Mouse (Mus musculus) kidney, postnatal 36 days (tissue): ENCODE data around the gene B3galt1.
A peak's percentile ranks its signal among the peaks of the same experiment; 100 is the strongest.

ENCODE experiments used
- DNase-seq, 2 experiments: peaks; one replicate each; pipeline ENCODE4 v3.0.0; 2021 to 2022; ENCODE audit warnings: mixed read lengths in 2 of 2

The B3galt1 gene

DNA sequence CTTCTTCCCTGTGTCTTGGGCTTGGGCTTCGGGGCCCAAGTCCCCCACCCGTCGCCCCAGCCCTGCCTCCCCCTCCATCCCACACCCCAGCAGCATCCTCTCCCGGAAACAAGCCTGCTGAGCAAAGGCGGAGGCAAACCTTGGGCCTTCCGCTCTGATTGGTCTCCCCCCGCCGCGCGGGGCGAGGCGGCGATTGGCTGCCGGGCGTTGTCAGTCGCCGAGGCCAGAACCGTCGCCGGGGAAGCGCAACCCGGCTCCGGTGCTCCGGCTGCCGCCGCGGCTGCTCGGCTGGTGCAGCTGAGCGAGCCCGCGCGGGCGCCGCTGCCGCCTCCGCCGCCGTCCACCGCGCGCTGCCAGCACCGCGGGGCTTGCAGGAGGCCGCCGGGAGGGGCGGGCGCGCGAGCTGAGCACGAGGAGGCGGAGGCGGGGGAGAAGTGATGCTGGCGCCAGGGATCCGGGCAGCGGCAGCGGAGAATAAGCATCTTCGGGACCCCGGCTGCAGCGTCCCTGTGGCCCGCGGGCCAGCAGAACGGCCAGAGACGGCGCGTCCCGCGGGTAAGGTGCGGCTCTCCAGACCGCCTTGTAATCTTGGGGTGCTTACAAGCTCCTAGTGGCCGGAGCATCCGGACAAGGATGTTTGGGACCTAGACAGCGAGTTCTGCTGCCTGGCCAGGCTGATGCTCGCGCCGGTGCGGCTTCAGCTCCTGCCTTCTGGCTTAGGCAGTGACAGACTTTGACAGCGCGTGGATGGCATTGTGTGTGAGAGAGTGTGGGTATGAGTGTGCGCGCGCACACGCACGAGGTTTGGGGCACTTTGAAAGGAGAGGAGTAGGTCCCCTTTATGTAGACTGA lies at the start of gene B3galt1:
TSS of gene B3galt1 (plus strand) at position 392 of the 852 bp plus-strand sequence.
- DNase-seq = peak; percentile 54 to 76

DNA sequence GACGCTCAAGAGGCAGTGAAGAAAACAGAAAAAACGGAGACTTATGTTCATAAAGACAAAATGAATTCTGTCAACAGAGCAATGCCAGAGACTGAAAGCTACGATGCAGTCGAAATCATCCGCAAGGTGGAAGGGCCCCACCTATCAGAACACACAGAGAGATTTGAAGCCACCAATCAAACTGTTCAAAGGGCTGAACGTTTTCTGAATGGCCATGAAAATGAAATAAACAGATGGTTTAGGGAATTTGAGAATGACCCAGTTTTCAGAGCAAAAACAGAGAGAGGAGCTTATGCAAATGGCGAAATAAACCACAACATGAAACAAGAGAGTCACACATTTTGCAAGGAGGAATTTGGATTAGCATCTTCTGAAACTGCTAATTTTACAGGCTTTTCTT lies 49.3 kb upstream of the B3galt1 start:
- DNase-seq = no peak

DNA sequence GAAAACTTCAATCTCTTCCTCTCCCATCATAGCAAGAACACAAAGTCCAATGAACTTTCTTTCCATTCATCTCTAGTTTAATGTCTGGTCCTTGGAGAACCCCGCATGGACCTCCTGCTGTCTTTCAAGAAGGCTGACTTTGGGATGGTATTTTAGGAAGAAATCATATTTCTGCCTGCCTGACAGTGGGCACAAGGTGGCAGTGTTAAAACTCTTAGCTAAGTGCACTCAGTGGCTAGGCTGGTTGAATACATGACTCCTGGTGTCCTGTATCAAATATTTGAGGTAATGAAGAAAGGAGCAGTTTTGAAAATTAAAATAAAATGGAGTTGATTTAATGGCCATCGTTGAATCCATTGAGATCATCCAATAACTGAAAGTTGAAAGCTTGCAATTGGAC lies 30.3 kb upstream of the B3galt1 start:
- DNase-seq = no peak

DNA sequence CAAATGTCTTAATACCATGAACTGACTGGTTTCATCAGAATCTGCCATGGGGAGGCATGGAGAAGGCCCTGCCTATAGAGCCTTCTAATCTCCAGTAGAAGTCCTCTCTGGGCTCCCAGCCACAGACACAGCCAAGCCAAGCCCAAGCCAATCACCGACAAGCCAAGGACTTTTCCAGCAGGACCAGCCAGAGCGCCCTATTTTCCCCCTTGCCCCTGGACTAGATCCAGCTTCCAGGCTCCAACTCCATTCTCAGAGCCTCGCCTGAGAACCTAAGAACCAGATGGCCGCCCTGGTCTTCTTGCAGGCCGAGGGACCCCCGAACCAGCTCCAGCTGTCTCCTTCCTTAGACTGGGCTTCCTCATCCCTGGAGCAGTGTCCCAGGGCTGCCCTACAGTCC lies 26.2 kb upstream of the B3galt1 start:
- no peak for DNase-seq

DNA sequence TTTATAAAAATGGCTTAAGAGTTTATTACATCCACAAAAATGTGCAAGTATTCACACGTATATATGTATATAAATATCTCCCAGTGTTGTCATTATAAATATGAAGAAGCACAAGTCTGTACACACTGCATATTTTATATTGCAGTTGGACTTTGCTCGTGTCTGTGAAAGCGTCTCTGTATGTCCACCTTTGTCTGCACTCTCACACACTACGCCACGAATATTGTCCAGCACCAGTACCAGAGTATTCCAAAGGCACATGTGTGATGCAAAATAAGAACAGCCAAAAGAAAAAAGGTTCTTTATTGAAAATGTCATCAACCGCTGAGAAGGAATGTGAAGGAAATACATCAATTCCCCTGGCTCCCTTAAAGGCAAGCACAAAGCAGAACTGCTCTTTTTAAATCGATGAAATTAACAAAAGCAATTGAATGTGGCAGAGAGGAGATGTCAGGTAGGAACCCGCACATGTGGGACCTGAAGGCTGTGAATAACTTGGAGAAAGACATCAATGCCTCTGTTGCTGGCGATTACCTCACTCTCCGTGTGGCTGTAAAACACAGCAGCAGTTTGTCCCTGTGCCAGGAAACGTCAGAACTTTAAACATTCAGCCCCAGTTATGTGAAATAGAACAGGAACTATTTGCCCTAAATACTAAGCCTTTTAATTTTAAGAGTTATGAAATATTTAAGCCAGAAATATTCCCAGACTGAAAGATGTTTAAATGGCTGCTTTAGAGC lies 23.5 kb upstream of the B3galt1 start:
- DNase-seq = no peak

DNA sequence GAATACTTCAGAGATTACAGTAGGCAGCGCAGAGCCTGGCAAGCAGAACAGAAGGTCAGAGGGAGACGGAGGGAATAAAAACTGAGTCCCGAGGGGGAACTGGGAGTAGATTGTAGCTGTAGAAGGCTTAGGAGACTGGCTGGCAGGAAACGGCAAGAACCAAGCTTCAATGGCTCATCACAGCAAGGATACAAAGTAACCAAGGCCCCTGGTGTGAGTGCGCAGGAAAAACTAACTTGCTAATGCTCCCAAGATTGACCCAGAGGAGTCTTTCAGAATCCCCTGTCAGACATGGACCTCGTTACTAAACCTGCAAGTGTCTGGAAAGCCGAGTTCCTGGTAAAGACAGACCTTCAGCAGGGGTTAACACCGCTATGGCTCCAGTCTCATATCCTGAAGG lies 21.2 kb upstream of the B3galt1 start:
- no peak for DNase-seq

DNA sequence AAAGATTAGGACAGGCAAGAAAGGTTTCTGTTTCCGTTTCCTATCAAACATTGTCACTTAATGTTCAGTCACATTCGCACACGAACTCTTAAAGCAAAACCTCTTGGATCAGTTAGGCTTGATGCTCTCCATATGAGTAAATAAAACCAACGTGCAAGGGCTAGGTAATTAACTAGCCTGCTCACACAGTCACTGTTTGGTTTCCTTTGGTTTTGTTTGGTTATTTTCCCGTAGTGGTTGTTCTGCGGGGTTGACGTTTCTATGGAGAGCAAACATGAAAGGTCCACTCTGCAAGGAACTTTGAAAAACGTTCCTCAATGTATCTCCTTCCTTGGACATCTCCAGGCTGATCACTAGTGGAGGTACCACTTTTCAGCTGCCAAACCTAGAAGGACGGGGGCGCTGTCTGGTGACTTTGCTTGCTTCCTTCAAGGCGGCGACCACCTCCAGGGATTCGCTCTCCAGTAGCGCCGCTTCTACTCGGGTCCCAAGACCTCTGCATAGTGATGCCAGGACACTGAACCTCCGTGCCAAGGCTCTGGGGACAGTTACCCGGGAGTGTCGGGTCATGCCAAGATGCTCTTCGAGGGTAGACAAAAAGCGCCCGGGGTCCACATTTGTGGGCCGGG lies 706 bp upstream of the B3galt1 start:
- DNase-seq = peak in 1 of 2 experiments; percentile 2

DNA sequence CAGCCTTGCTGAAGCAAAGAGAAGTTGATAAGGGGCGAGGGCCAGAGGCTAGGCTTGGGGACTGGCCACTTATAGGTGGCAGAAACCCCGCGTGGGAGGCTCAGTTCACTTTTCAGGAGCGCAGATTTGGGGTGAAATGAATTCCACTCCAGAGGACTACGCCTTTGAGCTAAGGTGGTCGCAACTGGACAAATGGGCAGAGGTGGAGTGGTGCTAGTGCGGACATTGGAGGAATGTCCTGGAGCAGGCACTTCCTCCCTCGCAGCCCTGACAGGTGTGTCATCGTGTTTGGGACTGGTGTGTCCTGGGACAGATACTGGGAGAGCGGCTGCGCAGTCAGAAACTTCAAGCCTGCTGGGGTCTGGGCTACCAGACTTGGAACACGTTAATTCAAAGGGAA lies 895 bp downstream of the B3galt1 start:
- no peak for DNase-seq

DNA sequence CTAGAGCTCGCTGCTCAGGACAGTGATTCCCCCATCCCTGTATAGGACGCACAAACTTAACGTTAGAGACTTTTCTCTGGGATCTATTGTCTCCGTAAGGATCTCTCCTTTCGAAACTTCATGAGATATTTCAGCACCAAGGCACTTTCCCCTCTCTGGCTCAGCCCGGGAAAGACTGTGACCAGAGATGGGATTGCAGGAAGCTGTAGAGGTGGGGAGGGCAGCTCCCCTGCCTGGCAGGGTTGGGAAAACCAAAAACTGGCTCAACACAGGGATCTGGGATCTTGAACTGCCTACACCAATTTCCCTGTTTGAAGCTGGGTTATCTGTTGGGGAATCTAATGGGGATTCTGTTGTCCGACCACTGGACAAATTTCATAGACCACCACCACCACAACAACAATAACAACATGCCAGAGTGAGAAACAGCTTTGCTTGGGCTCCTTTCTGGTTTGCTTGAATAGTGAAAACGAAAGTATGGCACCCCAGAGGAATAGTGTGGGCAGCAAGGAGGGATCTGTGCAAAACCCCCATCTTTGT lies 1.5 kb downstream of the B3galt1 start:
- no peak for DNase-seq

DNA sequence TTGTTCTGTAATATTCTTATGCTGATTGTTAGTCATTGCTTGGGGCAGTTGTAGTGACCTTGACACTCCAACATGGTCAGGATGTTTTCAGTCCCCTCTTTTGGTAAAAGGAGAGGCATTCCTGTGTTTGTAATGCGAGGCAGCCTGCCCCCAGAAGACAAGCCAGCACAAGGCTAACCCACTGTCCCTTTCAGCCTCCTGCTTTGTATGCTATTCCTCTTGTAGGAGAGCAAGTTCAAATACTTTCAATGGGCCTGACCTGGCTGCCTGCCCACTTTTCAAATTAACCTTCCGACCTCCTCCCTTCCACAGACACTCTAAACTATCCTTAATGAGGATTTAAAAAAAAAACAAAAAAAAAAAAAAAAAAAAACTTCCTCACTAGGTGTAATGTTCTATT lies 11.0 kb downstream of the B3galt1 start:
- DNase-seq = no peak

DNA sequence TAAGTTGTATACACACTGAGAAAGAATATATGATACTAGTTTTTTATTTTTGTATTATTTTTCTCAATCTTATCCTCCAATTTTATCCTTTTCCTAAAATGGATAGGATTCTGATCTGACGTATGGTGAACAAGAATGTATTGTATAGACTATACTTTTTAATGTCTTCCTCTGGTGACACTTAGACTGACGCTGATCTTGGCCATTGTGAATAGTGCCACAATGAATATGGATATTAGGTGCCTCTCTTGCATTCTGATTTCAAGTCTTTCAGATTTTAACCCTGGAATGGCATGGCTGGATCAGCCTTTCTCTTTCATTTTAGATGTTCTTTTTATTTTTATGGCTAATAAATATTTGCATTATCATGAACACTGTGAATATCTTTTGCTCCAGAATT lies 17.4 kb downstream of the B3galt1 start:
- no peak for DNase-seq

DNA sequence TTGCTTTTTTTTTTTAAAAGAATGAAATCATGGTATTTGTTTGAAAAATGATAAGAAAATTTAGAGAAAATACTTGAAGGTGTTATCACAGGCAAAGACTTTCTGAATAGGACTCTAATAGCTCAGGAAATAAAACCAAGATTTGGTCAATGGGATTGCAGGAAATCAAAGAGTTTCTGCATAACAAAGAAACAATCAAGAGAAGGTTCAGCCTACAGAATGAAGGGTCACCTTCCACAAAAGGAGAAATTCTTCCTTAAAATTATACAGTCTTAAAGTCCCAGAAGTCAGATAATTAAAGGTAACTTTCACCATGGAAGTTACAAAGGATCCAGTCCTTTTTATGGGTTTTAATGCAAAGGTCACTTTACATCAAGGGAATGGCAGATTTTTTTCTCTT lies 24.7 kb downstream of the B3galt1 start:
- no peak for DNase-seq

DNA sequence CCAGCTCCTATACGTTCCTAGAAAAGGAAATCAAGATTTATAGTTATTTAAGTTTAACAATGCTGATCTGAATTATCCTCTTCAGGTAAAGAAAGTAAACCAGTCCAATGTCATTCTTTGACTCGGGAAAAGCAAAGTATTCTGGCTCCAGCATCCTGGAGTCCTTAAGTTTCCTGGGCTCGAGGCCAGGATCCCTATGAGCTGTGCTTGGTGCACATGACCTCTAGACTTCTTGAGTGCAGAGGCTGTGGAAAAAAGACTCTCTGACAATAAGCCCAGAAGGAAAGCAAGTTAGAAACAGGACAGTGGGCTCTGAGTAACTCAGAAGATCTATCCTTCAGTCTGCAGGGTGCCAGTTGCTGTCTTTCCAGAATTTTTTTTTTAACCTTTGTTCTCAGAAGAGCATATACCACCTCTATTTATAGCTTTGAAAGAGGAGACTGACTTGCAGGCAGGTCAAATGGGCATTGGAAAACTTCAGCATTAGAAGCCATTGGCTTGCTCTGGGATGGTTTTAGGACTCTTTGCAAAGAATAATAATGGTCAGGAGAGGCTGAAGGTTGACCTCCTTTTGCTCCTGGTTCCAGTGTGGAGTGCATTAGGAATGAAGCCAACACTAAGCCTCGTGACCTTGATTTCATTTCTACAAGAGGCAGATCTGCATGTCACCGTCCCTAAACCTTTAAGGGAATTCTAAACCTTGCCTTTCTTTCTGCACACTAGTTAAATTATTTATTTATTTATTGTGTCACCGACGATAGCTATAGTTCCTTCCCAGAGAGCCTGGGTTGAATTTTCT lies 26.4 kb downstream of the B3galt1 start:
- peak; percentile 16 to 52 for DNase-seq

DNA sequence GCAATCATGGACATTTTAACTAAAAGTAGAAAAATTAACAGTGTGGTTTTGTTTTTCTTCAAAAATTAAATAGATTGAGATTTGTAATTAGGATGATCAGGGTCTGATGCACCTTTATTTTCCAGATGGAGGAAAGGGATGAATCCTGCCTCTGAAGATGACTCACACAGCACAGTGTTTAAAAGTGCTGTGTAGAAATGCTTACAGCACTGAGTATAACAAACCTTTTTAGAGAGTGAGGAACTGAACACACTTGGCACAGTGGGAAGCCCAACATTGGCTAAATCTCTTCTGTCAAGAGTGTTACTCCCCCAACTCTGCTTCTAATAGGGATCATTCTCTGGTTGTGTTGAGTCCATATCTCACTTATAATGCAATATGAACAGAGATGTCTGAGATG lies 57.2 kb downstream of the B3galt1 start:
- no peak for DNase-seq

DNA sequence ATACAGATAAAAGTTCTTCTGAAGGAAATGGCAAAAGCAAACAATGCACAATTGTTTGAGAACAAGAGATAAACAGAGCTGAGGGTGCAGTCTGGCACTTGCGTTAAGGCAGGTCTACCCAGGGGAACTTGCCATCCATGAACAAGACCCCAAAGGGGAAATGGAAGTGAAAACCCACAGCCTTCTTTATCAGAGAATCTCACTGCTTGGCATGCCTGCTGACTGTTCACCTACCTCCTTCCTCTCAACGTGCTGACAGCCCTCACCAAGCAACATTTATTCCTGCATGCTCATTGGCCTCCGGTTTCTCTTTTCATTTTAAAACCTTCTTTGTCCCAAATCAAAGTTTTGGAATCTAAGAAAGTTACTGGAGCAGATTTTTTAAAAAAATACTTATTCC lies 62.0 kb downstream of the B3galt1 start:
- no peak for DNase-seq

DNA sequence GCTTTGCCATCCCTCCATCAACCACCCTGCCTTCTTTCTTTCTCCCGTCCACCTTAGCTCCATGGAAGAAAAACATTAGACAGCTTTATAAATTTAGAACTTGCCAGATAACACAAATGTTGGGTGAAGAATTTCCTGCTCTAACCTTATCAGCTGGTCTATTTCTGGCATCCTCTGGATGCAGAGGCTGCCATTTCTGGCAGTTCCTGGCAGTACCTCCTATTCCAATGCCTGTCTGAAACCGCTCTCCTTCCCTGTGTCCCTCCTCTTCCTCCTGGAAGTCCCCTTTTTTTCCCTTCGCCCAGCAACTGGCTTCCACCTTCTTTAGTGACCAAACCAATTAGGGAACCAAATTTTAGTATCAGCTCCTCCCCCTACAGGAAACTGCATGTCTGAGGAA lies 62.6 kb downstream of the B3galt1 start:
- no peak for DNase-seq

DNA sequence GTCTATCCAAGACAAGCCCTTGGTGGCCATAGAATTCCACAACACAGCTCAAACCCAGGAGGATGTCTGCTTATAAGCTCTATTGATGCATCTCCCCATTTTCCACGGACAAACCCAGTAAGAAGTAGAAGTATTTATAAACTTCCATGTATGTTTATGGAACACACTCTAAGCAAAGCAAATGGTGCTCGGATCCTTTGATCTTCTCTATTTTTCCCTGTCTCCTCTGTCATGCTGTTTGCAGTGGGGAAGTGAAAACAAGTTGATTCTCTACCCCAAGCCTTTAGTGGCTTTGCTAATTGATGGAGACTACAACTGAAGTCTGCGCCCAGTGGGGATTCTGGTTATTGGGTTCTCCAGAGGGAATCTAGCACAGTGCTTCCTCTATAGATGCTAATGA lies 89.2 kb downstream of the B3galt1 start:
- DNase-seq = no peak

DNA sequence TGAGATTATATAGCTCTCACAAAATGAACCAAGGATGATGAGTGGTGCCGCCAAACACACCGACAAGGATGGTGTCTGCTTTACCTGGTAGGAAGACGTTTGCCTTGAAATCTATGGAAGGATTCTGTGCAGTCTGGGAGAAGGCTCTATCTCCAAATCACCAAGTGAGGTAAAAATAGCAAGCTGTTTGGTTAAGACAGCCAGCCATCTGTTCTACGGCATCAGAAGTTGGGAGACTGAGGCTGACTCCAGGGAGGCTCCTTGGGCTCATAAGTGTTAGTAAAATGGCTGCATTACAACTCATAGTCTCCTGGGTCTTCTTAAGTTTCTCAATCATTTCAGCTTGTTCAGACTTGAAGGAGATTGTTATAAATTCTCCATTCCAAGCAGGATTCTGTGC lies 91.7 kb downstream of the B3galt1 start:
- no peak for DNase-seq

DNA sequence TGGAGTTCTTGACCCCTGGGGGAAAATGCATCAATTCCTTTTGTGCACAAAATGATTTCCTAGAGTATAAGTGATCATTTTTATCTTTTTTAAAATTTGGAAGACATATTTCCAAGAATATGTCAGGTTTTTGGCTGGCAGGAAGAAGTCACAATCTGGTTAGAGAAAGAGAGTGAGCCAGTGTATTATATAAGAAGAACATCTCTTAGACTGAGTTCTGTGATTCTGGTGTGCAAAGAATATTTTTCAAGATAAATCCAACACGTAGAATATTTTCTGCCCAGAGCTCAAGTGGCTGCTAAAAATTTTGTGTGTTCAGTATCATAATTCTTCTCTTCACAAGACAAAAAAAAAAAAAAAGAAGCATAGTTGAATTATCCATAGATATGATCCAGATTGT lies 92.4 kb downstream of the B3galt1 start:
- DNase-seq = no peak

DNA sequence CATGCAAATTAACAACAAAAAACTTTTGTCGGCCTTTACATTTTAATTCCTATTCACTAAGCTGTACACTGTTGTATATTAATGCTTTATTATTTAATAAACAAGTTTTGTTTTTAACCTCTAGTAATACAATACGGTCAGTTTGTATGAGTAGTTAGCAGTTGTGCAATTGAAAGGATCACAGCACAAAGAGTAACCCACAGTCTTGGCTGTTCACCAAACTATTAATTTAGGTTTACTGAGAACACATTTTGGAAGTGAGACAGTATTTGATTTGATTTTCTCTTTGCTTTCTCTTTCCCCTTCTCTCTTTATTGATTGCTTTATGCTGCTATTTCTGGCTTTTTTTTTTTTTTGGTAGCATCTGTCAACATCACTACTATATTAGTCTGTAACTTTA lies 106.0 kb downstream of the B3galt1 start:
- no peak for DNase-seq

DNA sequence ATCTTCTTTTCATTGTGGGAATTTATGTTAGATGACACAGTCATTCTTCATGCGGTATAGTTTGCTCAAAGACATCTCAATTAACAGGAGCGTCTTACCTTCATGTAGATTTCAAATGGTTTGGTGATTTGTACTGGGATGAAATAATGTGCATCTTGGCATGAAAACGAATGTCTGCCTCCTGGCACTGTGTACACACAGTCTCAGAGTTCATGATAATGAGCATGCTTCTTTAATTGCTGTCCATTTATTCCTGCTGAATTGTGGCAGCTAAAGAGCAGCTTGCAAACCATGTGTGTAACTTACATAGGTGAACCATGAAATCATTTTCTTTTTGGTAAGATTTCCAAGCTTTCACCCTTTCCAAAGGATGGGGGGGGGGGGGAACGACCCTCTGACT lies 112.0 kb downstream of the B3galt1 start:
- no peak for DNase-seq

DNA sequence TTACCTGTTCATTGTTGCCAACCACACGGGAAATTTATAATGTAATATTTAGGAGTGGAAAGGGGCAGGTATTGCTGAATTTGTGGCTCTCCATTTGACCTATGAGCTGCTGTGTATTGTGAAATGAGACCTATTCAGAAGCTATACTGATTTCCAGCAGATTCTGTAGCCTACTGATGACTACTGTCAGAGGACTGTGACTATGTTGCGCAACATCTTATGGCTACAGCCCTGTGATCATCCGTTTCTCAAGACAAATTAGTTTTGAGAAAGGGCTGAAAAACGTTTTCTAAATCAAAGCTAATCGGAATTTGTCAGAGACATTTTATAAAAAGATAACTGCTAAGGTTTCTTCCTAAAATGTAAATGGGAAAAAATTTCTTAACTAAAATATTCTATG lies 158.6 kb downstream of the B3galt1 start:
- DNase-seq = no peak

DNA sequence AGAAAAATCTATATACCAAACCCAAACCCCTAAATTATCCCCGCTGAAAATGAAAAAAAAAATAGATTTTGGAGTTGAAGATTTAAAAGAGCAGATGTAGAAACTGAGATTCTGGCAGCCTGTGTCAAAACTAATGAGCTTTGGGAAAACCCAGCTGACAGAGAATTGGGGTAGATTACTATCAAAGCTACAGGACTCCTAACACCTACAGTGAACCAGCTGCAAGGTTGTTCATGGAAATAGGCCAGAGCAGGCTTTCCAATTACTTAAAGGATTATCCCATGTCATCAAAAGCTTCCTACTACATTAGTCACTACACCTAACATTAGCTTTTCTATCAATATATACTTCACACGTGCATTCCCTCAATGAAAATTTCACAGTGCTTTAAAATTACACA lies 165.1 kb downstream of the B3galt1 start:
- DNase-seq = no peak
